Mouse (Mus musculus) heart, embryonic 14.5 days (tissue): Measurements from ENCODE around the gene Iqcf5. TPM values are rescaled to one million over a fixed set of nuclear protein-coding genes. Genes with fewer than 3 reads are reported as not detected.
"Not testable (repeated sequence)": the region's sequence is repeated elsewhere in the genome, so short reads cannot be mapped to it uniquely, and the experiment has no call there.

Experiments used
- ATAC-seq: fragments of 200-750 bp; cut with Nextera tagmentation; 2 replicates; pipeline ENCODE4 v1.8.0; 2017; ENCODE audit warnings: low read depth, moderate TSS enrichment; ENCODE audit not compliant: insufficient number of reproducible peaks, insufficient read depth, low FRiP score
- H3K27ac ChIP-seq, 2 experiments: fragments of 200-500 bp in 1 of 2; fragments of 300-500 bp in 1 of 2; sonication (generic) in 1 of 2; replicated peaks in 1 of 2; 2 replicates each; pipeline ENCODE4 v1.5.1; 2012 to 2014; ENCODE audit warnings: low read depth in 2 of 2, low read length in 2 of 2, control low read depth in 1 of 2, mild to moderate bottlenecking in 1 of 2, mixed read lengths in 1 of 2; ENCODE audit not compliant: control insufficient read depth in 1 of 2, insufficient read depth in 1 of 2
- H3K27me3 ChIP-seq: fragments of 300-500 bp; sonication (generic); 2 replicates; pipeline ENCODE4 v1.6.1; 2014; ENCODE audit warnings: mild to moderate bottlenecking, low read length, control low read depth; ENCODE audit not compliant: control insufficient read depth, insufficient read depth
- H3K36me3 ChIP-seq: fragments of 300-500 bp; sonication (generic); 2 replicates; pipeline ENCODE4 v1.6.1; 2014; ENCODE audit warnings: mild to moderate bottlenecking, control low read depth, low read length, mixed read lengths; ENCODE audit not compliant: control insufficient read depth, insufficient read depth
- H3K4me1 ChIP-seq, 2 experiments: fragments of 200-500 bp in 1 of 2; fragments of 300-500 bp in 1 of 2; sonication (generic) in 1 of 2; 2 replicates each; pipeline ENCODE4 v1.6.1; 2012 to 2014; ENCODE audit warnings: low read length in 2 of 2, control low read depth in 1 of 2, mixed read lengths in 1 of 2; ENCODE audit not compliant: control insufficient read depth in 2 of 2, insufficient read depth in 2 of 2
- H3K4me2 ChIP-seq: fragments of 300-500 bp; sonication (generic); 2 replicates; pipeline ENCODE4 v1.6.1; 2014; ENCODE audit warnings: mild to moderate bottlenecking, low read length
- H3K4me3 ChIP-seq, 2 experiments: fragments of 200-500 bp in 1 of 2; fragments of 300-500 bp in 1 of 2; sonication (generic) in 1 of 2; 2 replicates each; pipeline ENCODE4 v1.5.1; 2012 to 2014; ENCODE audit warnings: low read length in 2 of 2, mild to moderate bottlenecking in 2 of 2, control low read depth in 1 of 2, low read depth in 1 of 2, moderate library complexity in 1 of 2; ENCODE audit not compliant: control insufficient read depth in 1 of 2, insufficient read depth in 1 of 2
- H3K9ac ChIP-seq: fragments of 300-500 bp; sonication (generic); 2 replicates; pipeline ENCODE4 v1.6.1; 2014; ENCODE audit warnings: mild to moderate bottlenecking, low read length
- H3K9me3 ChIP-seq: fragments of 300-500 bp; sonication (generic); 2 replicates; pipeline ENCODE4 v1.6.1; 2016; ENCODE audit warnings: low read length, control low read depth; ENCODE audit not compliant: control insufficient read depth
- WGBS: fragments of 180-500 bp; shearing (Covaris S2); extraction: QIAGEN DNeasy Blood & Tissue Kit; methylation state at CpG from one replicate; pipeline ENCODE4 v1.1.7; 2014; 5-methylcytosine and 5-hydroxymethylcytosine counted together
- polyA plus RNA-seq: library from polyadenylated mRNA; unstranded; fragments of >200 nt; fragmentation: Nextera tagmentation; extraction: Ambion mirVana; gene quantifications from 2 replicates; pipeline ENCODE4 v1.2.1, GENCODE M21; 2014

Gene Iqcf5
- polyA plus RNA-seq, 1 experiment from 2014 or later, result not detected

- Histone ChIP-seq H3K27ac (no peak overlapping the region), H3K4me2 (no peak overlapping the region), H3K4me3 (no peak overlapping the region), H3K9ac (no peak overlapping the region), H3K27me3 (no peaks in the 10 kb centered on the region), H3K9me3 (no peaks in the 10 kb centered on the region), H3K36me3 (peaks cover 61% of the 10 kb centered on the region), H3K4me1 (peaks cover 10 to 11% of the 10 kb centered on the region in 2 experiments)
- no peak for ATAC-seq
- WGBS, result 88% methylated on average over 13 of the region's 13 CpGs
These were observed 32.7 kb upstream of the Iqcf5 start for GRCm38 (mm10) chr9:106481676-106482075.

GRCm38 (mm10) chr9:106482578-106483115 lies 31.7 kb upstream of the Iqcf5 start:
- Histone ChIP-seq H3K27ac (no peak overlapping the region), H3K4me3 (no peak overlapping the region), H3K9ac (no peak overlapping the region), H3K27me3 (no peaks in the 10 kb centered on the region), H3K4me2 (no peak overlapping the region), H3K9me3 (no peaks in the 10 kb centered on the region), H3K36me3 (peaks cover 61% of the 10 kb centered on the region), H3K4me1 (peaks cover 8 to 11% of the 10 kb centered on the region in 2 experiments)
- WGBS, result 85% methylated on average over 17 of the region's 17 CpGs
- no peak for ATAC-seq

DNA sequence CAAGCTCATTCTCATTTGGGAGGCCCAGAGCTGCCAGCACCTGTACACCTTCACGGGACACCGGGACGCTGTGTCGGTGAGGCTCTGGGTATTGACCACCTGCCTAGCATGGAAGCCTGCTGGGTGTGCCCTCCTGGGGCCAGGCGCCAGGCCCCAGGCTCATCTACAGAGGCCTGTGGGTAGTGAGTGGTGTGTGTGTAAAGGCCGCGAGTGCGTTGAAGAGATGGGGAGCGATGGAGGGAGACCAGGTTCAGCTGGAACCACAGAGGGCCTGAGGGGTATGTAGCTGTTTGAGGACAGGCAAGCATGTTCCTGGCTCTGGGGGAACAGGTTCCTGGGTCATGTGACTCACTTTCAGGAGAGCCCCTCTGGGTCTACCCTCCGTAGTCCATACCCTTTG lies 31.2 kb upstream of the Iqcf5 start:
- H3K9ac ChIP-seq, result no peak overlapping the region
- peaks cover 61% of the 10 kb centered on the region for H3K36me3 ChIP-seq
- no peak overlapping the region for H3K27ac ChIP-seq
- 97% methylated on average over 10 of the region's 10 CpGs for WGBS
- no peak for ATAC-seq
- H3K27me3 ChIP-seq, result no peaks in the 10 kb centered on the region
- no peak overlapping the region for H3K4me3 ChIP-seq
- no peaks in the 10 kb centered on the region for H3K9me3 ChIP-seq
- no peak overlapping the region for H3K4me2 ChIP-seq
- peaks cover 3 to 6% of the 10 kb centered on the region in 2 experiments for H3K4me1 ChIP-seq

DNA sequence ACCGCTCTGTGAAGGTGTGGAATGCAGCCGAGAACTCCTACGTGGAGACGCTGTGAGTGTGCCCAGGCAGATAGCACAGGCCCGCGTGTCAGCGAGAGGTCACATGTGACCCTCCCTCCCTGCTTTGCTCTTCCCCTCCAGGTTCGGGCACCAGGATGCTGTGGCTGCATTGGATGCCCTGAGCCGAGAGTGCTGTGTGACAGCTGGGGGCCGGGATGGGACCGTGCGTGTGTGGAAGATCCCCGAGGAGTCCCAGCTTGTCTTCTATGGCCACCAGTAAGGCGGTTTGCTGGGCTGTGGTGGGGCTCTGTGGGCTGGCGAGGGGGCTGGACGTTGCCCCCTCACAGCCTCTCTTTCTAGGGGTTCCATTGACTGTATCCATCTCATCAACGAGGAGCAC lies 30.8 kb upstream of the Iqcf5 start:
- WGBS, result 84% methylated on average over 17 of the region's 17 CpGs
- H3K9me3 ChIP-seq, result no peaks in the 10 kb centered on the region
- H3K27me3 ChIP-seq, result no peaks in the 10 kb centered on the region
- no peak overlapping the region for H3K4me3 ChIP-seq
- no peak overlapping the region for H3K27ac ChIP-seq
- H3K4me1 ChIP-seq, result peaks cover 0 to 3% of the 10 kb centered on the region in 2 experiments; a peak in 1 of 4 replicates
- peaks cover 61% of the 10 kb centered on the region for H3K36me3 ChIP-seq
- H3K9ac ChIP-seq, result no peak overlapping the region
- ATAC-seq, result no peak
- no peak overlapping the region for H3K4me2 ChIP-seq

- Histone ChIP-seq H3K27ac (no peak overlapping the region), H3K4me2 (no peak overlapping the region), H3K36me3 (peaks cover 61% of the 10 kb centered on the region), H3K27me3 (no peaks in the 10 kb centered on the region), H3K9me3 (no peaks in the 10 kb centered on the region), H3K4me3 (no peak overlapping the region), H3K9ac (no peak overlapping the region), H3K4me1 (peaks cover 0 to 6% of the 10 kb centered on the region in 2 experiments; a peak in 2 of 4 replicates)
- no peak for ATAC-seq
- 91% methylated on average over 10 of the region's 10 CpGs for WGBS
These were observed 29.3 kb upstream of the Iqcf5 start for GRCm38 (mm10) chr9:106485076-106485475.

- not testable (repeated sequence) for H3K27me3 ChIP-seq, H3K9ac ChIP-seq, H3K4me1 ChIP-seq, H3K9me3 ChIP-seq, H3K27ac ChIP-seq, H3K4me3 ChIP-seq, ATAC-seq, H3K4me2 ChIP-seq
- H3K36me3 ChIP-seq, result peaks cover 36% of the 10 kb centered on the region
- WGBS, result 85% methylated on average over 6 of the region's 6 CpGs
These were observed 26.8 kb upstream of the Iqcf5 start for GRCm38 (mm10) chr9:106487602-106488001.

DNA sequence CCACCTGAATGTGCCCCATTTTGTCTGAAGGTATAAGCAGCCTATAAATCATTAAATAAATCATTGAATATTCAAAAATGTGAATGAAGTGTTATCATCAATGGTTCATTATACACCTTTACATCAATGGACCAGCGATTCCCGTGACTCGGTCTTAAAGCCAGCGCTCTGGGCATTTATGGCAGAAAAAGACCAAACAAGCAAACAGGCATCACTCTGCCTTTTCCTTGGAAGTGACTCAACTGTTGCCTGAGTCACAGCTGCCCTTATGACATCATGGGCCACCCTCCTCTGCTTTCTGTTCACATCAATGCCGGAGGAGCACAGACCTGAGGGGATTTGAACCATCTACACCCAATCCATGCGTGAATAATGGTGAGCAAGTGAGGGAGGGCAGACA lies 14.7 kb upstream of the Iqcf5 start, which contains the start of gene Iqcf1:
Gene Iqcf1, plus strand, starts transcription at position 301 of the 400 bp plus-strand sequence.
- Histone ChIP-seq H3K4me2 (no peak within 1 kb of the TSS), H3K36me3 (no peaks in the 10 kb centered on the region), H3K9ac (no peak within 1 kb of the TSS), H3K4me1 (no peaks in the 10 kb centered on the region), H3K27me3 (no peaks in the 10 kb centered on the region), H3K4me3 (no peak within 1 kb of the TSS), H3K27ac (no peak within 1 kb of the TSS), H3K9me3 (no peaks in the 10 kb centered on the region)
- 86% methylated on average over 6 of the region's 6 CpGs for WGBS
- no peak for ATAC-seq

GRCm38 (mm10) chr9:106501846-106502245 lies 12.5 kb upstream of the Iqcf5 start:
- H3K27me3 ChIP-seq, result no peaks in the 10 kb centered on the region
- H3K27ac ChIP-seq, result no peak overlapping the region
- WGBS, result 86% methylated on average over 22 of the region's 22 CpGs
- no peak for ATAC-seq
- no peaks in the 10 kb centered on the region for H3K4me1 ChIP-seq
- no peak overlapping the region for H3K4me2 ChIP-seq
- H3K4me3 ChIP-seq, result no peak overlapping the region
- H3K9ac ChIP-seq, result no peak overlapping the region
- no peaks in the 10 kb centered on the region for H3K36me3 ChIP-seq
- no peaks in the 10 kb centered on the region for H3K9me3 ChIP-seq
